In the genomic region with DNA sequence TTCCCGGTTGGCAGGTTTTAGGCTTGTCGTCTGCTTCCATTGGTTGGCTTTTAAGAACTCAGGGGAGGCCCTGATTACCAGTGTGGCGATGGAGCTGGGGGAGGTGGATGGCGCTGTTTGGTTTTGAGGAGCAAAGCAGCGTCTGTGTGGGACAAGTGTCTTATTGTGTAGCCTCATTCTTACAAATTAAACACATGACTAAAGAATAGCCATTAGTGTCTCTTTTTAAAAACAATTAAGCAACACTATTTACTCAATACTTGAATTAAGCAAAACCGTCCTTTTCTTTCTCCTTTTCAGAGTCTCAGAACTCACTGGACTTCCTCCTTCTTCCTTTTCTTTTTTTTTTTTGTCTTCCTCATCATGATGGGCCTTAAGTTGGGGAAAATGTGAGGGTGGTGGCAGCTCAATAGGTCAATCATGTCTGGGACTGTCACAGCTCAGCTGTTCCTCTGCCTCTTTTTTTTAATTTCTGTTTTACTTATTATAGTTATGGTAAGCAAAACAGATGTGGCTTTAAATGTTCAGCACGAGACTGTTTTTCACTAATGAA, we compare ENCODE assay signal across 21 mouse cellular contexts.
DNase-seq lines count a peak whose midpoint lies in the region; ATAC-seq and TF ChIP-seq lines count a peak whose summit lies in the region.
"Had no signal": no experiment of that assay in that cellular context is flagged by ENCODE, and none has a peak within 500 bp of the region (broad histone marks: within the 10 kb centered on the region; RNA-seq: fewer than 3 reads in every experiment).

No protein-coding gene starts in this region.

- no peak for ATAC-seq in midbrain, embryonic 15.5 days (replicated peaks)
- ATAC-seq in liver, postnatal 0 days, result no peak
- ATAC-seq: forebrain, embryonic 16.5 days; intestine, embryonic 15.5 days had no signal

- intact Hi-C loops in gastrocnemius, adult 2 months (cut with DNase I), result loop anchor here (5.0 kb wide), 1 partner anchor 46 kb away; no protein-coding TSS in a partner anchor

- no peak for TF ChIP-seq POLR2A in brain, embryonic 14.5 days (IDR thresholded peaks at IDR 0.05; ENCODE audit: borderline replicate concordance, extremely low read depth, insufficient read depth, insufficient read length, poor library complexity, severe bottlenecking)

- no peaks in the 10 kb centered on the region for H3K79me2 ChIP-seq in macrophage (ENCODE audit: inconsistent target)

- H3K4me1 ChIP-seq in midbrain, embryonic 15.5 days, result no peaks in the 10 kb centered on the region
- H3K4me1 ChIP-seq in liver, postnatal 0 days (ENCODE audit: insufficient read depth), result no peaks in the 10 kb centered on the region
- H3K4me1 ChIP-seq: heart, embryonic 10.5 days; intestine, embryonic 15.5 days had no signal

- DNase-seq in gastrocnemius, adult 2 months, result no peak
- DNase-seq in gastrocnemius, postnatal 10 days, result no peak
- DNase-seq in 416B (ENCODE audit: low read depth) (peak; percentile 34), adipocyte (ENCODE audit: low spot score) (no peak)
- peak; percentile 21 for DNase-seq in brain, embryonic 14.5 days (ENCODE audit: low read depth)
- DNase-seq in liver, postnatal 0 days, result no peak
- DNase-seq: adrenal gland, postnatal 14 days; cerebellum, adult 11 months; cerebellum, adult 9-10 months; cerebellum, postnatal 25 days; gastrocnemius, postnatal 25 days; heart, adult 18-20 months; heart, postnatal 10 days had no signal

- H3K27me3 ChIP-seq in midbrain, embryonic 15.5 days (replicated peaks), result peaks cover 6% of the 10 kb centered on the region
- H3K27me3 ChIP-seq in liver, postnatal 0 days (ENCODE audit: insufficient read depth, low read length), result peaks cover 1% of the 10 kb centered on the region; the same call in 1 of the 2 replicates
- H3K27me3 ChIP-seq: intestine, embryonic 15.5 days had no signal

- H3K4me2 ChIP-seq in midbrain, embryonic 15.5 days, result no peak overlapping the region
- no peak overlapping the region for H3K4me2 ChIP-seq in liver, postnatal 0 days (ENCODE audit: low read depth, low read length)
- H3K4me2 ChIP-seq: embryonic facial prominence, embryonic 13.5 days; forebrain, embryonic 12.5 days; hindbrain, embryonic 14.5 days; intestine, embryonic 15.5 days had no signal

- no peak for TF ChIP-seq CTCF in gastrocnemius, adult 2 months (IDR thresholded peaks at IDR 0.05)
- TF ChIP-seq CTCF in brain, embryonic 14.5 days (IDR thresholded peaks at IDR 0.05; ENCODE audit: borderline replicate concordance, extremely low read depth, insufficient read depth, insufficient read length), result no peak
- no peak for TF ChIP-seq CTCF in liver, postnatal 0 days (IDR thresholded peaks at IDR 0.05; ENCODE audit: low read depth)

- no peak overlapping the region for H3K4me3 ChIP-seq in gastrocnemius, adult 2 months
- no peak overlapping the region for H3K4me3 ChIP-seq in macrophage (ENCODE audit: inconsistent target)
- H3K4me3 ChIP-seq in midbrain, embryonic 15.5 days, result no peak overlapping the region
- no peak overlapping the region for H3K4me3 ChIP-seq in liver, postnatal 0 days (ENCODE audit: low read depth, low read length)
- H3K4me3 ChIP-seq: embryonic facial prominence, embryonic 13.5 days; forebrain, embryonic 12.5 days; heart, embryonic 10.5 days; intestine, embryonic 15.5 days had no signal

- peak overlapping the region; percentile 43 for H3K27ac ChIP-seq in gastrocnemius, adult 2 months
- peak overlapping the region; percentile 29 for H3K27ac ChIP-seq in macrophage
- H3K27ac ChIP-seq in midbrain, embryonic 15.5 days, result no peak overlapping the region
- H3K27ac ChIP-seq in liver, postnatal 0 days (ENCODE audit: low read depth), result no peak overlapping the region
- H3K27ac ChIP-seq: embryonic facial prominence, embryonic 13.5 days; forebrain, embryonic 12.5 days; heart, embryonic 10.5 days; hindbrain, embryonic 14.5 days; intestine, embryonic 15.5 days had no signal

- no peaks in the 10 kb centered on the region for H3K9me3 ChIP-seq in midbrain, embryonic 15.5 days
- H3K9me3 ChIP-seq in liver, postnatal 0 days (ENCODE audit: low read length), result no peaks in the 10 kb centered on the region
- H3K9me3 ChIP-seq: embryonic facial prominence, embryonic 13.5 days; forebrain, embryonic 12.5 days; heart, embryonic 10.5 days; intestine, embryonic 15.5 days had no signal

- WGBS in macrophage (ENCODE audit: missing documents), result 45% methylated on average over 6 of the region's 7 CpGs
- WGBS in midbrain, embryonic 15.5 days, result 52% methylated on average over 7 of the region's 7 CpGs
- 70% methylated on average over 7 of the region's 7 CpGs for WGBS in liver, postnatal 0 days (ENCODE audit: insufficient replicate concordance)

- TF ChIP-seq EP300 in liver, postnatal 0 days (IDR thresholded peaks at IDR 0.05; ENCODE audit: low read depth), result no peak

- no peaks in the 10 kb centered on the region for H3K36me3 ChIP-seq in macrophage (ENCODE audit: inconsistent target)
- no peaks in the 10 kb centered on the region for H3K36me3 ChIP-seq in midbrain, embryonic 15.5 days (replicated peaks)
- H3K36me3 ChIP-seq in liver, postnatal 0 days (replicated peaks; ENCODE audit: insufficient read depth, low read length), result no peaks in the 10 kb centered on the region
- H3K36me3 ChIP-seq: embryonic facial prominence, embryonic 13.5 days; forebrain, embryonic 12.5 days; heart, embryonic 10.5 days; intestine, embryonic 15.5 days had no signal

- no peak overlapping the region for H3K9ac ChIP-seq in midbrain, embryonic 15.5 days
- H3K9ac ChIP-seq in liver, postnatal 0 days (replicated peaks), result no peak overlapping the region
- H3K9ac ChIP-seq: forebrain, embryonic 12.5 days; hindbrain, embryonic 14.5 days; intestine, embryonic 15.5 days had no signal

Comparison
In these comparisons a context has a peak if more than half of its experiments do, and no peak if none do; other contexts are left out.
1. DNase-seq: peak in 416B (single experiment) and brain, embryonic 14.5 days (single experiment); none in gastrocnemius, adult 2 months (single experiment), gastrocnemius, postnatal 10 days (single experiment), liver, postnatal 0 days (single experiment) and adipocyte (single experiment).
2. H3K27ac ChIP-seq: peak in gastrocnemius, adult 2 months (single experiment) and macrophage (single experiment); none in midbrain, embryonic 15.5 days (single experiment) and liver, postnatal 0 days (single experiment).